Mouse (Mus musculus): Measurements from ENCODE around the gene Zic3.

DNA sequence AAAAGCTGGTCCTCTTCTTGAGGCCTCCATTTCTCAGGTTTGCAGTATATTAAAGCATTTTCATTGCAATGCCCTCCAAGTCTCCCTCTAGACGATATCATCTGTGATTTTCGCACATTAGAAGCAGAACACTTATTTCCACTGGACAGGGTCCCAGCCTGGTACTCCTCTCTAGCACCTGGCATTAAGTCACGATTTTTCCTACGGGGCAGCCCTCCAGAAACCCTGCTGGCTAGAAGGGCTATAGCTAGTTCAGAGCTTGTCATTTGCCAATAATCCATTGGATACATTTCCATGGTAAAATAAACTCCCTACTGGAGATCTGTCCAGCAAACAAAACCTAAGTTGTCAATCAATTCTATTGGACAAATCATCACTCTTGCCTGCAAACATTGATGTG is 40.1 kb upstream of the Zic3 start:
- no peak for TF ChIP-seq CTCF (IDR thresholded peaks at IDR 0.05; ENCODE audit: low read depth, low read length)
- no peak for TF ChIP-seq EP300 (IDR thresholded peaks at IDR 0.05; ENCODE audit: insufficient read depth, low read depth, low read length)
- TF ChIP-seq POLR2A (IDR thresholded peaks at IDR 0.05; ENCODE audit: insufficient read depth, low read length) = no peak
